Mouse (Mus musculus) embryonic facial prominence, embryonic 11.5 days (tissue): ENCODE measurements at regions not wholly inside any gene's neighbourhood (a gene's known extent, or its start where the extent isn't known, plus 50 kb on each side); places are given as distances from the start of the nearest gene placed in this dataset.

Source experiments
- ATAC-seq: fragments of 200-750 bp; cut with Nextera tagmentation; replicated peaks from 2 replicates; pipeline ENCODE4 v1.8.0; 2017; ENCODE audit warnings: low read depth; ENCODE audit not compliant: insufficient number of reproducible peaks, low FRiP score, low TSS enrichment
- DNase-seq: peaks from one replicate; pipeline ENCODE4 v3.0.0-alpha.2; 2015; ENCODE audit warnings: low spot score
- H3K27ac ChIP-seq: fragments of 300-500 bp; sonication (generic); replicated peaks from 2 replicates; pipeline ENCODE4 v1.5.1; 2014; ENCODE audit warnings: mild to moderate bottlenecking, low read depth, low read length, control low read depth
- H3K27me3 ChIP-seq: fragments of 300-500 bp; sonication (generic); 2 replicates; pipeline ENCODE4 v1.6.1; 2014; ENCODE audit warnings: mild to moderate bottlenecking, low read length, moderate library complexity, mixed read lengths; ENCODE audit not compliant: control insufficient read depth, insufficient read depth
- H3K36me3 ChIP-seq: fragments of 300-500 bp; sonication (generic); replicated peaks from 2 replicates; pipeline ENCODE4 v1.6.1; 2014; ENCODE audit warnings: low read depth, mild to moderate bottlenecking, low read length, moderate library complexity, mixed read lengths; ENCODE audit not compliant: control insufficient read depth, insufficient read depth
- H3K4me1 ChIP-seq: fragments of 300-500 bp; sonication (generic); 2 replicates; pipeline ENCODE4 v1.6.1; 2014; ENCODE audit warnings: low read length, mixed read lengths; ENCODE audit not compliant: control insufficient read depth, insufficient read depth
- H3K4me2 ChIP-seq: fragments of 300-500 bp; sonication (generic); 2 replicates; pipeline ENCODE4 v1.6.1; 2014; ENCODE audit warnings: low read depth, mild to moderate bottlenecking, control low read depth, low read length, moderate library complexity
- H3K4me3 ChIP-seq: fragments of 300-500 bp; sonication (generic); 2 replicates; pipeline ENCODE4 v1.5.1; 2014; ENCODE audit warnings: low read depth, low read length, control low read depth
- H3K9ac ChIP-seq: fragments of 300-500 bp; sonication (generic); replicated peaks from 2 replicates; pipeline ENCODE4 v1.6.1; 2014; ENCODE audit warnings: mild to moderate bottlenecking, control low read depth, low read length
- H3K9me3 ChIP-seq: fragments of 300-500 bp; sonication (generic); replicated peaks from 2 replicates; pipeline ENCODE4 v1.6.1; 2016; ENCODE audit warnings: mild to moderate bottlenecking, low read length, inconsistent platforms, mixed read lengths; ENCODE audit not compliant: control insufficient read depth
- WGBS: fragments of 180-500 bp; shearing (Covaris S2); extraction: QIAGEN DNeasy Blood & Tissue Kit; methylation state at CpG from one replicate; pipeline ENCODE4 v1.1.7; 2014; 5-methylcytosine and 5-hydroxymethylcytosine counted together

DNA sequence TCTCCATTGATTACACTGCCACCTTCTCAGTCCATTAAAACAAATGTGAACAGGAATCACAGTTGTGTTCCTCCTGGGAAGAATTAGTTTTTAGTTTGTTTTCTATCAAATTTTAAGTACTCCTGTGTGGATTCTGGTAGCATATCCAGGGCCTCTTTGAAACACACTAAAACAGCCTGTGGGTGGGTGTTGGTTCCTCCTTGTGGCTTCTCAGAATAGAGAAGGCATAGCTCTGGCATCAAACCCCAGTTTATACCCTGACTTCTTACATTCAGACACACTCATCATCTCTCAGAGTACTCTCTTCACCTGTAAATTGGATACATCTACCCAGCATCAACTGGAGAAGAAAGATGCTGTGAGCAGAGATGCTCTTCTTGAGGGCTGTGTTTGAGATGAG is 265.7 kb upstream of the Irx4 start:
- no peaks in the 10 kb centered on the region for H3K9me3 ChIP-seq
- no peak overlapping the region for H3K4me2 ChIP-seq
- H3K36me3 ChIP-seq, result no peaks in the 10 kb centered on the region
- no peak overlapping the region for H3K9ac ChIP-seq
- H3K27ac ChIP-seq, result no peak overlapping the region
- DNase-seq (no peak), ATAC-seq (no peak)
- H3K4me3 ChIP-seq, result no peak overlapping the region
- H3K4me1 ChIP-seq, result no peaks in the 10 kb centered on the region
- H3K27me3 ChIP-seq, result no peaks in the 10 kb centered on the region

DNA sequence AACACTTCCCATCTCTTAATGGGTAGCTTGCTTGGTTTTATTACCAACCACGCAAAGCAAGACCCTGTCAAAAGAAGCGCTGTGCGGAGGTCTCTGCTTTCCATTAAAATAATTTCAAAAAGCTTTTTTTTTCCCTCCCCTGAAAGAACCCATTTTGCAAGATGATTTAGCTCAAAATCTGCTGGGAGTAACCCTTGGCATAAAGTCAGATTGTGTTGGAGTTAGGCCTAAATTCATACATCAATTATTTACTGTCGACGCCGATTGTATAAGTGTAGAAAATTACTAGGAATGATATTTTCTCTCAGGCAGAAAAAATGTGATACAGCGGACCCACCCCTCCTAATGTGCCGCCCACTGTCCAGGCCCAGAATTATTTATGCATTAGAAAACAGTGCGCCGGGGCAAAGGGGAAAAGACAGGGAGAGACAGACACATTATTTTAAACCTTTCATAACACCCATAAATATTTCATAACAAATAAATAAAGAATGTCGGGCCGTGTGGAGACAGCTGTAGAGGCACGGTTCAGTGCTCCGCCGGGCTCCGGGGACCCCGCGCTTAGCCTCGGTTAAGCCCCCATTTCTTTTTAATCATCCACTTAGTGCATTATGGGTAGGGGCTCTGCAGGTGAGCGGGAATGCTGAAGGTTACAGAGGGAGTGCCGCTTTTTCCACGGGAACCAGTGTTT is 251.3 kb upstream of the Irx4 start:
- no peak for DNase-seq
- no peak overlapping the region for H3K9ac ChIP-seq
- no peak overlapping the region for H3K4me3 ChIP-seq
- no peak overlapping the region for H3K27ac ChIP-seq
- no peaks in the 10 kb centered on the region for H3K27me3 ChIP-seq
- H3K36me3 ChIP-seq, result no peaks in the 10 kb centered on the region
- no peaks in the 10 kb centered on the region for H3K9me3 ChIP-seq
- H3K4me2 ChIP-seq, result no peak overlapping the region
- no peak for ATAC-seq
- WGBS, result 67% methylated on average over 22 of the region's 22 CpGs
- no peaks in the 10 kb centered on the region for H3K4me1 ChIP-seq

DNA sequence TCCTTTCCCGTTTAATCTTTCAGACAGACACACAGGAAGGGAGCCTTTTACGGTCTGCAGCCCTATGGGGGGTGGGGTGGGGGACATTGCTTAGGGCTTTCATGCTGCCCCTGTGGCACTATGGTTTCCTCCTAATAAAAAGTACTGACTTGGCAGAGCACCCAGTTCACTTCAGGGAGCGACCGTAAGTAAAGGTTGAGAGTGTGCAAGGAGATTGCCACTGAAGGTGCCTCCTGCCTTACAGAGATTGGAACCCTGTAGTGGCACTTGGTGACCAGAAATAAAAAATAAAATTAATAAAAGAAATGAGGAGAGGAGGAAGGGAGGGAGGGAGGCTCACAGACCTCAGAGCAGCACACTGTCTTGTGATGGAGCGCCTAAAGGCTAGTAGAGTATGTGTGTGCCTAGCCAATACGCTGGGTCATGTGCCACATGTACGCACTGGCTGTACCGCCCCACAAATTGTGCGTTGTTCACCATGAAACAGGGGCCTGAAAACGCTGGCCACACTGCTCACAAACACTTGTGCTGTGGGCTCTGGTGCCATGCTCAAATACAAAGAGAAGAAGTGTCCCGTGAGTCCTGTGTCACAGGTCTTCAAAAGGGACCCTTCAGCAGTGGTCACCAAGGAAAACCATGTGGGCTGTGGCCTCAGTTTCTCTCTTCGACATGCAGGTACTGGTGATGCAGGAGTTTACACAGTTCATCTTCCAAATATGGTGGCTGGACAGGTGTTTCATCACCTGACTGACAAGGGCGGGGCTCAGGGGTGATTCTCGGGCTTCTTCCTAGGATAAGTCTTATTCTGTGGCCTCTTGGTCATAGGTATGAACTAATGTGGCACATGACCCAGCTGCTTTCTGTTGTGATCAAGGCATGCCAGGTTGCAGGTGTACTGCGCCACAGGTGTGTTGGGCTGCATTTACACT is 250.5 kb upstream of the Irx4 start:
- H3K4me2 ChIP-seq, result no peak overlapping the region
- 82% methylated on average over 15 of the region's 15 CpGs for WGBS
- no peak overlapping the region for H3K9ac ChIP-seq
- no peak; the same call in 1 of the 2 replicates for ATAC-seq
- no peak overlapping the region for H3K27ac ChIP-seq
- H3K4me1 ChIP-seq, result no peaks in the 10 kb centered on the region
- H3K36me3 ChIP-seq, result no peaks in the 10 kb centered on the region
- H3K27me3 ChIP-seq, result no peaks in the 10 kb centered on the region
- H3K9me3 ChIP-seq, result no peaks in the 10 kb centered on the region
- no peak overlapping the region for H3K4me3 ChIP-seq
- no peak for DNase-seq

DNA sequence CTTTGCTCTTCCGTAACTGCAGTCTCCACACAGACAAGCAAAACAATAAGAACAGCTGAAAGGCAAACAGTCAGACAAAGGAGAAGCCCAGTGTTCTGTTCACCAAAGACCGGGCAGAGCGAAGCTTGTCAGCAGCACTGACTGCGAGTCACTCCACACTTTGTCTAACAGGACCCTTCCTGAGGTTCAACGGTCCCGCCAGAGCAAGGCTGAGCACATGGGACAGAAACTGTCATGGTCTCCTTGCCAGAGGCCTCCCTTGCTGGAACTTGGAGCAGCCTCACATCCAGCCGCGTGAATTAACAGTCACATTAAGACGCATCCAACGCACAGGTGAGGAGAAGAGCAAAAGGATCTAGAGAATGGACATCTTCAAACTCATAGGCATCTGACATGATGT is 241.1 kb upstream of the Irx4 start:
- no peak overlapping the region for H3K9ac ChIP-seq
- DNase-seq (no peak), ATAC-seq (no peak)
- no peaks in the 10 kb centered on the region for H3K27me3 ChIP-seq
- no peak overlapping the region for H3K27ac ChIP-seq
- H3K4me1 ChIP-seq, result no peaks in the 10 kb centered on the region
- H3K36me3 ChIP-seq, result no peaks in the 10 kb centered on the region
- H3K9me3 ChIP-seq, result no peaks in the 10 kb centered on the region
- H3K4me3 ChIP-seq, result no peak overlapping the region
- no peak overlapping the region for H3K4me2 ChIP-seq
- 81% methylated on average over 10 of the region's 10 CpGs for WGBS

DNA sequence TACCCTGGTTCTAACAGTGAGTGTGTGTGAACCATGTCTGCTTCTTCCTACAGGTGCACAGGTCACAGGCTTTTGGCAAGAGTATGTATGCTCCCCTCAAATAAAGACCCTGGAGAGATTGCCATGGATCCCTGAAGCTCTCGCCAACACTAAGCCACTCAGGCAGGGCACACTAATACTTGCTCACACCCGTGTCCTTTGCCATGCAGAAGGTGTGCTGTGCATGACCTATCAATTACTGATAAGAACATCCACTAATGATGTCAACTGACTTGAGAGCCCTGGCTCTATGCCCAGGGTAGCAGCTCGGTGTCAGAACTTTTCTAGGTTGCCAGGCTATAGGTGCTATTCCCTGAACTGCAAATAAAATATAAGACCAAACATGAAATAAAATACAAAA is 229.1 kb upstream of the Irx4 start:
- Histone ChIP-seq H3K9me3 (no peaks in the 10 kb centered on the region), H3K27me3 (no peaks in the 10 kb centered on the region), H3K27ac (no peak overlapping the region), H3K36me3 (no peaks in the 10 kb centered on the region), H3K4me2 (no peak overlapping the region), H3K4me3 (no peak overlapping the region), H3K4me1 (no peaks in the 10 kb centered on the region), H3K9ac (no peak overlapping the region)
- 93% methylated on average over 3 of the region's 3 CpGs for WGBS
- ATAC-seq, result no peak
- no peak for DNase-seq

DNA sequence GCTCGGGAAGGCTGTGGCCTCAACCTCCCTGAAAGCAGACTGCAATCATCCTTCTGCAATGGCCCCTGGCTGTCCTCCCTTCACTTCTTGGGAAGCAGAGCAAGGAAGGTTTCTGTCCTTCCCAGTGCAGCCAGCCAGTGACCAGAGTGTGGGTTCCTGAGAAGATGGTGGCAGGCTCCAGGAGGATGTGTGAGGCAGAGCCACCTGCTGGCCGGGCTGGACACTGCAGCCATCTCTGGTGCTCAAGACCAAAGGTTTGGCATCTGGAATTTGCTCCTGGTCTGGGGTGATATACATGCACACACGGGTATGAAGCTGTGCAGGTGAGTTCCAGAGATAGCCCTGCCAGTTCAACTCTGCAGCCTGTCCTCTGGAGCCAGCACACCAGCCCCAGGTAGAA is 227.2 kb upstream of the Irx4 start:
- H3K4me2 ChIP-seq, result no peak overlapping the region
- no peaks in the 10 kb centered on the region for H3K36me3 ChIP-seq
- no peaks in the 10 kb centered on the region for H3K9me3 ChIP-seq
- ATAC-seq (no peak), DNase-seq (peak; percentile 73)
- H3K4me1 ChIP-seq, result no peaks in the 10 kb centered on the region
- no peaks in the 10 kb centered on the region for H3K27me3 ChIP-seq
- no peak overlapping the region for H3K9ac ChIP-seq
- no peak overlapping the region for H3K4me3 ChIP-seq
- no peak overlapping the region for H3K27ac ChIP-seq
- WGBS, result 25% methylated on average over 3 of the region's 3 CpGs

DNA sequence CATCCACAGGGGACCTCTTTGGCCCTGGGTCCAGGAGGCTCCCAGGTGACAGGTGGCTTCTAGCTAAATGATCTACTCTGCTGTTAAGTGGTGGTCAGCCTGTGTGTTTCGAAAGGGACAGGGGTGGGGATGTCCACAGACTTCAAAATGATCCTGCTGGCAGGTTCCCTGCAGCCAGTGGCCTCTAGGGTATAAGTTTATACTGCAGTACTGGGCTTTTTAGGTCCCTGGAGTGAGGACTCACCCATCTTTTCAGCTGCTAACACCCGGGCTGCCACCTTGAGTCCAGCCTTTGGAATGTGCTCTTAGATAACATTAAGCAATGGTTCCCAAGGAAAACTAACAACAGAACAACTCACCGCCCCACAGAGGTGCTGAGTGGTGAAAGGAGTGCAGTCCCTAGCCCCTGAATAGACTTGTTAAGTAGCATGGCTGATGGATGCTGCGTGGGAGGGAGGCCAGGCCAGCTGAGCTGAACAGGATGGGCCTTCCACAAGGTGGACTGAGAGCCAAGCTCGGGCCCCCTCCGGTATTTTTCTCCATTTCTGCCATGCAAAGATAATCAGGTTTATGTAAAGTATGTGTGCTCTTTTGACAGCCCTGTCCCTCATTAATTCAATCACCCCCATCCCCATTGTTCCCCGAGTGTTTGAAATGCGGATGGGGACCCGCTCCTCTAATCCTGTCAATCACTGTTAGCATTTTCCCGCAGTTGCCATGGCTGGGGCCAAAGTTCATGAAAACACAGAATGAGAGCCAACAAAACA is 226.0 kb upstream of the Irx4 start:
- Histone ChIP-seq H3K27me3 (no peaks in the 10 kb centered on the region), H3K4me1 (no peaks in the 10 kb centered on the region), H3K9ac (no peak overlapping the region), H3K9me3 (no peaks in the 10 kb centered on the region), H3K36me3 (no peaks in the 10 kb centered on the region), H3K4me3 (no peak overlapping the region), H3K4me2 (no peak overlapping the region), H3K27ac (no peak overlapping the region)
- DNase-seq, result peak; percentile 14
- peak; percentile 81 for ATAC-seq
- 16% methylated on average over 10 of the region's 10 CpGs for WGBS

DNA sequence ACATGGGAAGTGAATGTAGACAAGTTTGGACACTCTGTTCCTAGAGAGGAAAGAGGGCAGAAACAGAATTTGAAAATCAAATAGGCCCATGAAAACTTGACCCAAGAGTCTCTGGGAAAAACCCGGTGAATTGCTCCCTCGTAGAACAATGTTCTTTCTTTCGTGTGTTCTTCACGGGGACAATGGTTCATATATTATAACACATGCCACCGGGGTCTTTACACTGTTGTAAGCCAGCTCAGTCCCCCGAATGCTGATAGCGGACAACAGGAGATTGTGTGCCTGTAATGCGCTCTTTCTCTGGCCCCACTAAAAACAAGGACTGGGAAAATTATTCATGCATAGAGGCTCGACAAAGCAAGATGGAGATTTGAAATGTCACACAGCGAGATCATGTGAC is 225.4 kb upstream of the Irx4 start:
- Histone ChIP-seq H3K27ac (no peak overlapping the region), H3K27me3 (no peaks in the 10 kb centered on the region), H3K9me3 (no peaks in the 10 kb centered on the region), H3K36me3 (no peaks in the 10 kb centered on the region), H3K4me1 (no peaks in the 10 kb centered on the region), H3K4me2 (no peak overlapping the region), H3K4me3 (no peak overlapping the region), H3K9ac (no peak overlapping the region)
- DNase-seq (no peak), ATAC-seq (no peak)
- 63% methylated on average over 10 of the region's 10 CpGs for WGBS
